Mouse (Mus musculus): ENCODE measurements around the gene Sctr. TPM values are rescaled to one million over a fixed set of nuclear protein-coding genes. Genes with fewer than 3 reads are reported as not detected.

Sctr gene
- polyA plus RNA-seq, 1 experiment: 0.07 TPM

GRCm38 (mm10) chr1:120012638-120013037 is 5.9 kb downstream of the Sctr start:
- H3K4me3 ChIP-seq (ENCODE audit: insufficient read depth, poor library complexity, severe bottlenecking): no peak overlapping the region
- no peaks in the 10 kb centered on the region for H3K36me3 ChIP-seq (ENCODE audit: control insufficient read depth, insufficient read depth)
- H3K79me3 ChIP-seq (ENCODE audit: low read depth): no peaks in the 10 kb centered on the region
- no peak for TF ChIP-seq MYOG (IDR thresholded peaks at IDR 0.05; ENCODE audit: control insufficient read depth, extremely low read depth, insufficient read length)
- no peak for TF ChIP-seq FOSL1 (IDR thresholded peaks at IDR 0.05; ENCODE audit: insufficient read depth, low read length, poor library complexity, severe bottlenecking)
- no peak for TF ChIP-seq CTCF (IDR thresholded peaks at IDR 0.05; ENCODE audit: control insufficient read depth, insufficient read depth, insufficient read length)
- no peak for TF ChIP-seq CEBPB (IDR thresholded peaks at IDR 0.05; ENCODE audit: low read depth)
- TF ChIP-seq MYOD1 (IDR thresholded peaks at IDR 0.05; ENCODE audit: control insufficient read depth, insufficient read length, low read depth): no peak
- TF ChIP-seq USF1 (IDR thresholded peaks at IDR 0.05; ENCODE audit: low read depth): no peak
- no peak for TF ChIP-seq MAX (IDR thresholded peaks at IDR 0.05)
- no peaks in the 10 kb centered on the region for H3K79me2 ChIP-seq (ENCODE audit: control insufficient read depth, insufficient read depth)
- H3ac ChIP-seq (ENCODE audit: control insufficient read depth, insufficient read length, low read depth): no peak overlapping the region
- peaks cover 25% of the 10 kb centered on the region for H3K27me3 ChIP-seq (ENCODE audit: control insufficient read depth, insufficient read depth, insufficient read length)

- no peaks in the 10 kb centered on the region for H3K79me2 ChIP-seq (ENCODE audit: control insufficient read depth, insufficient read depth)
- peak; percentile 54 for TF ChIP-seq CTCF (IDR thresholded peaks at IDR 0.05; ENCODE audit: control insufficient read depth, insufficient read depth, insufficient read length)
- TF ChIP-seq FOSL1 (IDR thresholded peaks at IDR 0.05; ENCODE audit: insufficient read depth, low read length, poor library complexity, severe bottlenecking): no peak
- no peak for TF ChIP-seq MYOD1 (IDR thresholded peaks at IDR 0.05; ENCODE audit: control insufficient read depth, insufficient read length, low read depth)
- no peak for TF ChIP-seq MYOG (IDR thresholded peaks at IDR 0.05; ENCODE audit: control insufficient read depth, extremely low read depth, insufficient read length)
- no peak for TF ChIP-seq CEBPB (IDR thresholded peaks at IDR 0.05; ENCODE audit: low read depth)
- TF ChIP-seq MAX (IDR thresholded peaks at IDR 0.05): no peak
- TF ChIP-seq USF1 (IDR thresholded peaks at IDR 0.05; ENCODE audit: low read depth): no peak
- H3K4me3 ChIP-seq (ENCODE audit: insufficient read depth, poor library complexity, severe bottlenecking): no peak overlapping the region
- peaks cover 20% of the 10 kb centered on the region for H3K27me3 ChIP-seq (ENCODE audit: control insufficient read depth, insufficient read depth, insufficient read length)
- H3ac ChIP-seq (ENCODE audit: control insufficient read depth, insufficient read length, low read depth): no peak overlapping the region
- no peaks in the 10 kb centered on the region for H3K79me3 ChIP-seq (ENCODE audit: low read depth)
- H3K36me3 ChIP-seq (ENCODE audit: control insufficient read depth, insufficient read depth): no peaks in the 10 kb centered on the region
Observed at GRCm38 (mm10) chr1:120013111-120013510, 6.4 kb downstream of the Sctr start.

- no peaks in the 10 kb centered on the region for H3K79me2 ChIP-seq (ENCODE audit: control insufficient read depth, insufficient read depth)
- H3K36me3 ChIP-seq (ENCODE audit: control insufficient read depth, insufficient read depth): no peaks in the 10 kb centered on the region
- H3K79me3 ChIP-seq (ENCODE audit: low read depth): no peaks in the 10 kb centered on the region
- no peak overlapping the region for H3K4me3 ChIP-seq (ENCODE audit: insufficient read depth, poor library complexity, severe bottlenecking)
- H3K27me3 ChIP-seq (ENCODE audit: control insufficient read depth, insufficient read depth, insufficient read length): peaks cover 6% of the 10 kb centered on the region
- TF ChIP-seq MYOD1 (IDR thresholded peaks at IDR 0.05; ENCODE audit: control insufficient read depth, insufficient read length, low read depth) (no peak), MYOG (IDR thresholded peaks at IDR 0.05; ENCODE audit: control insufficient read depth, extremely low read depth, insufficient read length) (no peak), FOSL1 (IDR thresholded peaks at IDR 0.05; ENCODE audit: insufficient read depth, low read length, poor library complexity, severe bottlenecking) (no peak), MAX (IDR thresholded peaks at IDR 0.05) (no peak), USF1 (IDR thresholded peaks at IDR 0.05; ENCODE audit: low read depth) (no peak), CTCF (IDR thresholded peaks at IDR 0.05; ENCODE audit: control insufficient read depth, insufficient read depth, insufficient read length) (no peak), CEBPB (IDR thresholded peaks at IDR 0.05; ENCODE audit: low read depth) (no peak)
- no peak overlapping the region for H3ac ChIP-seq (ENCODE audit: control insufficient read depth, insufficient read length, low read depth)
Observed at GRCm38 (mm10) chr1:120016240-120016639, 9.5 kb downstream of the Sctr start.

- Histone ChIP-seq H3K79me3 (ENCODE audit: low read depth) (no peaks in the 10 kb centered on the region), H3K36me3 (ENCODE audit: control insufficient read depth, insufficient read depth) (no peaks in the 10 kb centered on the region), H3K79me2 (ENCODE audit: control insufficient read depth, insufficient read depth) (no peaks in the 10 kb centered on the region), H3ac (ENCODE audit: control insufficient read depth, insufficient read length, low read depth) (no peak overlapping the region), H3K4me3 (ENCODE audit: insufficient read depth, poor library complexity, severe bottlenecking) (no peak overlapping the region), H3K27me3 (ENCODE audit: control insufficient read depth, insufficient read depth, insufficient read length) (peaks cover 16% of the 10 kb centered on the region)
- TF ChIP-seq FOSL1 (IDR thresholded peaks at IDR 0.05; ENCODE audit: insufficient read depth, low read length, poor library complexity, severe bottlenecking) (no peak), CEBPB (IDR thresholded peaks at IDR 0.05; ENCODE audit: low read depth) (no peak), MYOD1 (IDR thresholded peaks at IDR 0.05; ENCODE audit: control insufficient read depth, insufficient read length, low read depth) (no peak), CTCF (IDR thresholded peaks at IDR 0.05; ENCODE audit: control insufficient read depth, insufficient read depth, insufficient read length) (no peak), USF1 (IDR thresholded peaks at IDR 0.05; ENCODE audit: low read depth) (no peak), MYOG (IDR thresholded peaks at IDR 0.05; ENCODE audit: control insufficient read depth, extremely low read depth, insufficient read length) (no peak), MAX (IDR thresholded peaks at IDR 0.05) (no peak)
Observed at GRCm38 (mm10) chr1:120018900-120019299, 12.2 kb downstream of the Sctr start.

- Histone ChIP-seq H3K79me2 (ENCODE audit: control insufficient read depth, insufficient read depth) (no peaks in the 10 kb centered on the region), H3K4me3 (ENCODE audit: insufficient read depth, poor library complexity, severe bottlenecking) (no peak overlapping the region), H3K79me3 (ENCODE audit: low read depth) (no peaks in the 10 kb centered on the region), H3ac (ENCODE audit: control insufficient read depth, insufficient read length, low read depth) (no peak overlapping the region), H3K27me3 (ENCODE audit: control insufficient read depth, insufficient read depth, insufficient read length) (peaks cover 16% of the 10 kb centered on the region), H3K36me3 (ENCODE audit: control insufficient read depth, insufficient read depth) (no peaks in the 10 kb centered on the region)
- TF ChIP-seq USF1 (IDR thresholded peaks at IDR 0.05; ENCODE audit: low read depth) (no peak), CTCF (IDR thresholded peaks at IDR 0.05; ENCODE audit: control insufficient read depth, insufficient read depth, insufficient read length) (no peak), FOSL1 (IDR thresholded peaks at IDR 0.05; ENCODE audit: insufficient read depth, low read length, poor library complexity, severe bottlenecking) (no peak), MYOD1 (IDR thresholded peaks at IDR 0.05; ENCODE audit: control insufficient read depth, insufficient read length, low read depth) (no peak), CEBPB (IDR thresholded peaks at IDR 0.05; ENCODE audit: low read depth) (no peak), MAX (IDR thresholded peaks at IDR 0.05) (no peak), MYOG (IDR thresholded peaks at IDR 0.05; ENCODE audit: control insufficient read depth, extremely low read depth, insufficient read length) (no peak)
Observed at GRCm38 (mm10) chr1:120019428-120019827, 12.7 kb downstream of the Sctr start.
